Mouse (Mus musculus) G1E (cell line): ENCODE data around the gene Samd11. TPM values are rescaled to one million over a fixed set of nuclear protein-coding genes. Genes with fewer than 3 reads are reported as not detected.

Source experiments
- polyA plus RNA-seq: library from polyadenylated mRNA; stranded (reverse); fragments of >175 nt; gene quantifications from 2 replicates; pipeline ENCODE4 v1.2.3, GENCODE M21; 2012
- total RNA-seq, 2 experiments: library from RNA; stranded (forward) in 1 of 2; stranded (reverse) in 1 of 2; fragments of 200-1000 nt in 1 of 2; fragments of >200 nt in 1 of 2; fragmentation: Nextera tagmentation in 1 of 2; gene quantifications; 2 replicates each; pipeline ENCODE4 v1.2.3; 2014 to 2017

Gene Samd11
- total and polyA plus RNA-seq, 3 experiments: 0.11 to 24.2 (median 0.12) TPM

Other genes with a start within 250 kb of the Samd11 start
- 2.3 and 2.5 TPM in 2 replicates for gene Tnfrsf4, start 241.8 kb downstream of the Samd11 start, total RNA-seq (2014; fragmentation: Nextera tagmentation)
- 1.2 and 3.1 TPM in 2 replicates for gene Tnfrsf4, start 241.8 kb downstream of the Samd11 start, total RNA-seq (2017)
- gene Tnfrsf4, start 241.8 kb downstream of the Samd11 start, polyA plus RNA-seq: 0.58 and 1.1 TPM in 2 replicates
- not detected in 2 replicates for gene Tnfrsf18, start 229.5 kb downstream of the Samd11 start, total RNA-seq (2014; fragmentation: Nextera tagmentation)
- 0.22 TPM in 1 of 2 replicates, not detected in the other for gene Tnfrsf18, start 229.5 kb downstream of the Samd11 start, total RNA-seq (2017)
- gene Tnfrsf18, start 229.5 kb downstream of the Samd11 start, polyA plus RNA-seq: not detected in 2 replicates
- 1.5 TPM in 1 of 2 replicates, not detected in the other for gene Ttll10, start 196.2 kb downstream of the Samd11 start, total RNA-seq (2014; fragmentation: Nextera tagmentation)
- gene Ttll10, start 196.2 kb downstream of the Samd11 start, total RNA-seq (2017): 0.12 TPM in 1 of 2 replicates, not detected in the other
- gene Ttll10, start 196.2 kb downstream of the Samd11 start, polyA plus RNA-seq: not detected in 2 replicates
- 67.9 and 74.6 TPM in 2 replicates for gene 9430015G10Rik, start 145.7 kb downstream of the Samd11 start, total RNA-seq (2014; fragmentation: Nextera tagmentation)
- gene 9430015G10Rik, start 145.7 kb downstream of the Samd11 start, total RNA-seq (2017): 43.6 and 52.0 TPM in 2 replicates
- gene 9430015G10Rik, start 145.7 kb downstream of the Samd11 start, polyA plus RNA-seq: 10.4 and 13.5 TPM in 2 replicates
- gene Rnf223, start 125.1 kb downstream of the Samd11 start, total RNA-seq (2014; fragmentation: Nextera tagmentation): 0.49 and 2.3 TPM in 2 replicates
- 0.16 and 0.17 TPM in 2 replicates for gene Rnf223, start 125.1 kb downstream of the Samd11 start, total RNA-seq (2017)
- gene Rnf223, start 125.1 kb downstream of the Samd11 start, polyA plus RNA-seq: 0.11 and 0.12 TPM in 2 replicates
- gene Agrn, start 58.2 kb downstream of the Samd11 start, total RNA-seq (2014; fragmentation: Nextera tagmentation): 1.7 and 2.0 TPM in 2 replicates
- 0.38 and 0.70 TPM in 2 replicates for gene Agrn, start 58.2 kb downstream of the Samd11 start, total RNA-seq (2017)
- gene Agrn, start 58.2 kb downstream of the Samd11 start, polyA plus RNA-seq: 0.48 and 0.70 TPM in 2 replicates
- gene Isg15, start 54.8 kb downstream of the Samd11 start, total RNA-seq (2014; fragmentation: Nextera tagmentation): not detected in 2 replicates
- 0.16 and 0.93 TPM in 2 replicates for gene Isg15, start 54.8 kb downstream of the Samd11 start, total RNA-seq (2017)
- 0.09 and 0.16 TPM in 2 replicates for gene Isg15, start 54.8 kb downstream of the Samd11 start, polyA plus RNA-seq
- gene AW011738, start 52.4 kb downstream of the Samd11 start, total RNA-seq (2014; fragmentation: Nextera tagmentation): not detected in 2 replicates
- 0.11 TPM in 1 of 2 replicates, not detected in the other for gene AW011738, start 52.4 kb downstream of the Samd11 start, total RNA-seq (2017)
- not detected in 2 replicates for gene AW011738, start 52.4 kb downstream of the Samd11 start, polyA plus RNA-seq
- not detected in 2 replicates for gene Perm1, start 39.8 kb downstream of the Samd11 start, total RNA-seq (2014; fragmentation: Nextera tagmentation)
- 0.05 TPM in 1 of 2 replicates, not detected in the other for gene Perm1, start 39.8 kb downstream of the Samd11 start, total RNA-seq (2017)
- not detected in 2 replicates for gene Perm1, start 39.8 kb downstream of the Samd11 start, polyA plus RNA-seq
- 14.7 and 19.4 TPM in 2 replicates for gene Plekhn1, start 20.8 kb downstream of the Samd11 start, total RNA-seq (2014; fragmentation: Nextera tagmentation)
- gene Plekhn1, start 20.8 kb downstream of the Samd11 start, total RNA-seq (2017): 8.9 and 9.6 TPM in 2 replicates
- gene Plekhn1, start 20.8 kb downstream of the Samd11 start, polyA plus RNA-seq: 11.3 and 13.4 TPM in 2 replicates
- gene Noc2l, start 19.6 kb downstream of the Samd11 start, total RNA-seq (2014; fragmentation: Nextera tagmentation): 131 and 141 TPM in 2 replicates
- 73.7 and 86.3 TPM in 2 replicates for gene Noc2l, start 19.6 kb downstream of the Samd11 start, total RNA-seq (2017)
- gene Noc2l, start 19.6 kb downstream of the Samd11 start, polyA plus RNA-seq: 93.0 and 102 TPM in 2 replicates
- not detected in 2 replicates for gene Vmn2r-ps159, start 75.4 kb upstream of the Samd11 start, total RNA-seq (2014; fragmentation: Nextera tagmentation)
- gene Vmn2r-ps159, start 75.4 kb upstream of the Samd11 start, total RNA-seq (2017): not detected in 2 replicates
- not detected in 2 replicates for gene Vmn2r-ps159, start 75.4 kb upstream of the Samd11 start, polyA plus RNA-seq